Mouse (Mus musculus): ENCODE measurements at regions not wholly inside any gene's neighbourhood (a gene's known extent, or its start where the extent isn't known, plus 50 kb on each side); places are given as distances from the start of the nearest gene placed in this dataset.

DNA sequence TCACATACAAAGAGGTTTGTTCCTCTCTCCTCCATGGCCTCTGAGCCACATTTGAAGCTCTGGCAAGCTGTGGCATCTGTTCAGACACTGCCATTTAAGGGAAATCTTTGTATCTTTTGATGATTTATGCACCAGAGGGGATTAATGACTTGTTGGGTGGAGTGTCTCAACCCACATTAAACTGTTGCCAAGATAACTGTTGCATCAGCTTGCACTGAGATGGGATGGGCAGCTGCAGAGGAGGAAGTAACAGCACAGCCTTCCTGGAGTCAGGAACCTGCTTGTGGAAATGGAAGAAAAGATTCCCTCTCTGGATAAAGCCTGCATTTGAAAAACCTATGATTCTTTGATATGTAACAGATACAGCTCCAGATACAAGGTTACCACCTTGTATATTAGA is 119.1 kb downstream of the Olfr721-ps1 start:
- no peak for TF ChIP-seq CTCF (IDR thresholded peaks at IDR 0.05; ENCODE audit: low read depth)
- no peak for TF ChIP-seq EP300 (IDR thresholded peaks at IDR 0.05; ENCODE audit: low read depth)
